Mouse (Mus musculus): Measurements from ENCODE around the gene Slc35e4. TPM values are rescaled to one million over a fixed set of nuclear protein-coding genes. Genes with fewer than 3 reads are reported as not detected.

The Slc35e4 gene
- polyA plus RNA-seq, 1 experiment from 2014 or later, result 3.5 TPM

Other genes starting within 250 kb of the Slc35e4 start
- gene Osbp2, start 50.8 kb downstream of the Slc35e4 start, polyA plus RNA-seq (2016; fragmentation: Nextera tagmentation; extraction: Ambion mirVana), result 0.82 and 1.2 TPM in 2 replicates
- 0.61 and 0.97 TPM in 2 replicates for gene 4921536K21Rik, start 19.6 kb downstream of the Slc35e4 start, polyA plus RNA-seq (2016; fragmentation: Nextera tagmentation; extraction: Ambion mirVana)
- gene Dusp18, start 19.4 kb downstream of the Slc35e4 start, polyA plus RNA-seq (2016; fragmentation: Nextera tagmentation; extraction: Ambion mirVana), result 16.6 and 17.0 TPM in 2 replicates
- 23.7 and 23.9 TPM in 2 replicates for gene Tcn2, start 17.5 kb upstream of the Slc35e4 start, polyA plus RNA-seq (2016; fragmentation: Nextera tagmentation; extraction: Ambion mirVana)
- gene Pes1, start 49.3 kb upstream of the Slc35e4 start, polyA plus RNA-seq (2016; fragmentation: Nextera tagmentation; extraction: Ambion mirVana), result 108 and 119 TPM in 2 replicates
- gene 4930556J24Rik, start 62.1 kb upstream of the Slc35e4 start, polyA plus RNA-seq (2016; fragmentation: Nextera tagmentation; extraction: Ambion mirVana), result 0.37 and 0.52 TPM in 2 replicates
- 0.55 and 0.58 TPM in 2 replicates for gene Gal3st1, start 69.0 kb upstream of the Slc35e4 start, polyA plus RNA-seq (2016; fragmentation: Nextera tagmentation; extraction: Ambion mirVana)
- 0.29 TPM in 1 of 2 replicates, not detected in the other for gene Sec14l4, start 116.8 kb upstream of the Slc35e4 start, polyA plus RNA-seq (2016; fragmentation: Nextera tagmentation; extraction: Ambion mirVana)
- gene Sec14l3, start 150.2 kb upstream of the Slc35e4 start, polyA plus RNA-seq (2016; fragmentation: Nextera tagmentation; extraction: Ambion mirVana), result not detected in 2 replicates
- gene Mtfp1, start 180.8 kb upstream of the Slc35e4 start, polyA plus RNA-seq (2016; fragmentation: Nextera tagmentation; extraction: Ambion mirVana), result 14.6 and 15.6 TPM in 2 replicates
- gene Sec14l2, start 208.8 kb upstream of the Slc35e4 start, polyA plus RNA-seq (2016; fragmentation: Nextera tagmentation; extraction: Ambion mirVana), result 1.7 and 2.0 TPM in 2 replicates
- gene Rnf215, start 220.5 kb upstream of the Slc35e4 start, polyA plus RNA-seq (2016; fragmentation: Nextera tagmentation; extraction: Ambion mirVana), result 21.2 and 22.8 TPM in 2 replicates
- 7.2 and 8.0 TPM in 2 replicates for gene Ccdc157, start 245.6 kb upstream of the Slc35e4 start, polyA plus RNA-seq (2016; fragmentation: Nextera tagmentation; extraction: Ambion mirVana)
- gene Sf3a1, start 245.7 kb upstream of the Slc35e4 start, polyA plus RNA-seq (2016; fragmentation: Nextera tagmentation; extraction: Ambion mirVana), result 102 and 105 TPM in 2 replicates

All from embryonic facial prominence, embryonic 10.5 days (tissue).